ENCODE assay signal across 9 mouse cellular contexts in the genomic region with DNA sequence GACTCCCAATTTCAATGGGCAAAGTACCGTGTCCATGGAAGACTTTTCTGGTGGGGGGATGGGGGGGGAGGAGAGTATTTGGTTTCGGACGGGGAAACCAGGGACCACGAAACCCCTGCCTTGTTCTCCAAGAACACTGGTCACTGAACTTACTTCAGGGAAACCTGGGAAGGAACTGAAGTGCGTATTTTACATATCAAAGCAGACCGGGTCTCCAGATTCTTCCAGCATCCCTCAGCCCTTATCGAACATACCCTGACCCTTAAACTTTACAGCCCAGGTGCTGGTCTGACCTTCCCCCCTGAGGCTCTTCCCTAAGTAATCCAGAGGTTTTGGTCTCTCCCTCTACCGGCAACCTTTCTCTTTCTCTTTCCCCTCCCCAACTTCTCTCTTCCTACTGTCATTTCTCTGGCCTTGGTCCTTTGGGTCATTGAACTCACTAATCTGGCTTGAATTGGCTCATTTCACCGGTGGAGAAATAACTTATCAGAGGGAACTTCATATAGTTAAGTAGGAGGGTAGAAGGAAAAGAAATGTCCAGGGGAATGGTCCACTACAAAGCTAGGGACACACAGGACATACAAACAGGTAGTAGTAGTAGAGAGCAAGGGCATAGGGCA. TPM values are rescaled to one million over a fixed set of nuclear protein-coding genes. Genes with fewer than 3 reads are reported as not detected.
DNase-seq lines count a peak whose midpoint lies in the region; ATAC-seq and TF ChIP-seq lines count a peak whose summit lies in the region.
"Had no signal": no experiment of that assay in that cellular context is flagged by ENCODE, and none has a peak within 500 bp of the region (broad histone marks: within the 10 kb centered on the region; RNA-seq: fewer than 3 reads in every experiment).

No protein-coding gene starts in this region.

- WGBS in kidney, embryonic 14.5 days, result 17% methylated on average over 9 of the region's 9 CpGs
- 17% methylated on average over 9 of the region's 9 CpGs for WGBS in embryonic facial prominence, embryonic 13.5 days
- 33% methylated on average over 9 of the region's 9 CpGs for WGBS in intestine, embryonic 14.5 days
- WGBS in midbrain, postnatal 0 days, result 18% methylated on average over 9 of the region's 9 CpGs

- ATAC-seq in kidney, embryonic 14.5 days (ENCODE audit: low FRiP score, low TSS enrichment), result no peak
- no peak for ATAC-seq in embryonic facial prominence, embryonic 13.5 days (ENCODE audit: insufficient number of reproducible peaks, insufficient read depth, low FRiP score, low TSS enrichment, low read depth)
- ATAC-seq in intestine, embryonic 14.5 days (replicated peaks; ENCODE audit: low FRiP score, low TSS enrichment, low read depth), result no peak
- no peak for ATAC-seq in midbrain, postnatal 0 days (ENCODE audit: low FRiP score)

- peak overlapping the region; percentile 77 for H3K4me3 ChIP-seq in kidney, embryonic 14.5 days (ENCODE audit: low read length)
- peak overlapping the region; percentile 74; the same call in 1 of the 2 replicates for H3K4me3 ChIP-seq in embryonic facial prominence, embryonic 13.5 days
- no peak overlapping the region for H3K4me3 ChIP-seq in intestine, embryonic 14.5 days (ENCODE audit: low read depth, low read length)
- H3K4me3 ChIP-seq in midbrain, postnatal 0 days (ENCODE audit: low read depth, low read length), result no peak overlapping the region

- H3K9me3 ChIP-seq in kidney, embryonic 14.5 days (ENCODE audit: control insufficient read depth, low read length), result no peaks in the 10 kb centered on the region
- no peaks in the 10 kb centered on the region for H3K9me3 ChIP-seq in embryonic facial prominence, embryonic 13.5 days
- H3K9me3 ChIP-seq in intestine, embryonic 14.5 days (ENCODE audit: control insufficient read depth, low read length), result no peaks in the 10 kb centered on the region
- H3K9me3 ChIP-seq in midbrain, postnatal 0 days (ENCODE audit: low read length), result no peaks in the 10 kb centered on the region

- no peak overlapping the region for H3K27ac ChIP-seq in kidney, embryonic 14.5 days (ENCODE audit: low read depth, low read length)
- no peak overlapping the region for H3K27ac ChIP-seq in embryonic facial prominence, embryonic 13.5 days
- peak overlapping the region; percentile 69; the same call in 1 of the 2 replicates for H3K27ac ChIP-seq in intestine, embryonic 14.5 days (ENCODE audit: low read depth)
- H3K27ac ChIP-seq in midbrain, postnatal 0 days (ENCODE audit: low read depth, low read length), result no peak overlapping the region

- intact Hi-C loops in left cerebral cortex, postnatal 25 days (cut with DNase I), result no loop called here

- DNase-seq in kidney, adult 11 months, result no peak
- no peak for DNase-seq in intestine, embryonic 14.5 days (ENCODE audit: low spot score)
- no peak for DNase-seq in midbrain, postnatal 0 days (ENCODE audit: low spot score)
- no peak for DNase-seq in retina, postnatal 1 day
- DNase-seq in left cerebral cortex, postnatal 25 days (ENCODE audit: low spot score in 2 of 2), result no peak
- DNase-seq in spleen, postnatal 4 days (ENCODE audit: low spot score in 2 of 2), result no peak
- DNase-seq: lung, postnatal 14 days had no signal

- H3K9ac ChIP-seq in kidney, embryonic 14.5 days (ENCODE audit: low read depth, low read length), result peak overlapping the region; percentile 82; the same call in 1 of the 2 replicates
- H3K9ac ChIP-seq in embryonic facial prominence, embryonic 13.5 days, result peak overlapping the region; percentile 83
- no peak overlapping the region for H3K9ac ChIP-seq in intestine, embryonic 14.5 days (ENCODE audit: low read length)
- H3K9ac ChIP-seq in midbrain, postnatal 0 days (replicated peaks; ENCODE audit: low read length, poor library complexity, severe bottlenecking), result no peak overlapping the region

- H3K36me3 ChIP-seq in kidney, embryonic 14.5 days (ENCODE audit: control insufficient read depth, insufficient read depth, low read length), result no peaks in the 10 kb centered on the region
- no peaks in the 10 kb centered on the region for H3K36me3 ChIP-seq in embryonic facial prominence, embryonic 13.5 days
- H3K36me3 ChIP-seq in intestine, embryonic 14.5 days (ENCODE audit: control insufficient read depth, insufficient read depth, low read length), result no peaks in the 10 kb centered on the region
- H3K36me3 ChIP-seq in midbrain, postnatal 0 days (ENCODE audit: insufficient read depth, low read length), result no peaks in the 10 kb centered on the region

- no peaks in the 10 kb centered on the region for H3K27me3 ChIP-seq in kidney, embryonic 14.5 days (ENCODE audit: control insufficient read depth, insufficient read depth, low read length)
- no peaks in the 10 kb centered on the region for H3K27me3 ChIP-seq in embryonic facial prominence, embryonic 13.5 days
- H3K27me3 ChIP-seq in intestine, embryonic 14.5 days (replicated peaks; ENCODE audit: control insufficient read depth, insufficient read depth, low read length), result no peaks in the 10 kb centered on the region
- no peaks in the 10 kb centered on the region for H3K27me3 ChIP-seq in midbrain, postnatal 0 days (ENCODE audit: insufficient read depth, low read length)

- H3K4me1 ChIP-seq in kidney, embryonic 14.5 days (ENCODE audit: control insufficient read depth, insufficient read depth, low read length), result peaks cover 20% of the 10 kb centered on the region
- peaks cover 20% of the 10 kb centered on the region for H3K4me1 ChIP-seq in embryonic facial prominence, embryonic 13.5 days
- H3K4me1 ChIP-seq in intestine, embryonic 14.5 days (replicated peaks; ENCODE audit: control insufficient read depth, insufficient read depth, low read length), result peaks cover 22% of the 10 kb centered on the region
- H3K4me1 ChIP-seq in midbrain, postnatal 0 days (ENCODE audit: insufficient read depth, low read length), result peaks cover 7% of the 10 kb centered on the region; the same call in 1 of the 2 replicates

- peak overlapping the region; percentile 76 for H3K4me2 ChIP-seq in kidney, embryonic 14.5 days (replicated peaks; ENCODE audit: low read depth, low read length)
- peak overlapping the region; percentile 65 for H3K4me2 ChIP-seq in embryonic facial prominence, embryonic 13.5 days
- H3K4me2 ChIP-seq in intestine, embryonic 14.5 days (ENCODE audit: low read length), result peak overlapping the region; percentile 76
- peak overlapping the region; percentile 69 for H3K4me2 ChIP-seq in midbrain, postnatal 0 days (ENCODE audit: low read depth, low read length, poor library complexity, severe bottlenecking)

- no peak for TF ChIP-seq CTCF in midbrain, postnatal 0 days (IDR thresholded peaks at IDR 0.05)

RNA-seq across cellular contexts. Expression of gene Nphp1, which starts 1.1 kb away (rescaled TPM):
- 29.1 and 32.0 TPM in 2 replicates for polyA plus RNA-seq in kidney, embryonic 14.5 days (2014; fragmentation: Nextera tagmentation; extraction: Ambion mirVana)
- 28.4 and 31.3 TPM in 2 replicates for polyA plus RNA-seq in embryonic facial prominence, embryonic 13.5 days (2015; fragmentation: Nextera tagmentation; extraction: Ambion mirVana)
- 20.6 and 22.7 TPM in 2 replicates for polyA plus RNA-seq in intestine, embryonic 14.5 days (2014; fragmentation: Nextera tagmentation; extraction: Ambion mirVana)
- total RNA-seq in midbrain, postnatal 0 days (2014; rRNA removed), result 10.4 and 11.3 TPM in 2 replicates
- 17.1 and 18.6 TPM in 2 replicates for polyA plus RNA-seq in midbrain, postnatal 0 days (2015; fragmentation: Nextera tagmentation; extraction: Ambion mirVana)
- total RNA-seq in left cerebral cortex, postnatal 25 days (2021), result 10 to 100 TPM; 18.8 to 19.3 TPM

RNA-seq across cellular contexts. Expression of gene Mtln, which starts 2.5 kb away (rescaled TPM):
- polyA plus RNA-seq in kidney, embryonic 14.5 days (2014; fragmentation: Nextera tagmentation; extraction: Ambion mirVana), result 37.6 and 47.7 TPM in 2 replicates
- polyA plus RNA-seq in embryonic facial prominence, embryonic 13.5 days (2015; fragmentation: Nextera tagmentation; extraction: Ambion mirVana), result 30.6 and 32.2 TPM in 2 replicates
- 38.3 and 43.7 TPM in 2 replicates for polyA plus RNA-seq in intestine, embryonic 14.5 days (2014; fragmentation: Nextera tagmentation; extraction: Ambion mirVana)
- 10.9 and 24.4 TPM in 2 replicates for total RNA-seq in midbrain, postnatal 0 days (2014; rRNA removed)
- 56.6 and 63.0 TPM in 2 replicates for polyA plus RNA-seq in midbrain, postnatal 0 days (2015; fragmentation: Nextera tagmentation; extraction: Ambion mirVana)
- 10 to 100 TPM; 47.0 to 49.2 TPM for total RNA-seq in left cerebral cortex, postnatal 25 days (2021)

RNA-seq across cellular contexts. Expression of gene Bub1, which starts 41.9 kb away (rescaled TPM):
- polyA plus RNA-seq in kidney, embryonic 14.5 days (2014; fragmentation: Nextera tagmentation; extraction: Ambion mirVana), result 35.9 and 38.8 TPM in 2 replicates
- polyA plus RNA-seq in embryonic facial prominence, embryonic 13.5 days (2015; fragmentation: Nextera tagmentation; extraction: Ambion mirVana), result 52.3 and 54.2 TPM in 2 replicates
- polyA plus RNA-seq in intestine, embryonic 14.5 days (2014; fragmentation: Nextera tagmentation; extraction: Ambion mirVana), result 20.2 and 23.5 TPM in 2 replicates
- total RNA-seq in midbrain, postnatal 0 days (2014; rRNA removed), result 3.7 and 8.8 TPM in 2 replicates
- 1.9 and 2.2 TPM in 2 replicates for polyA plus RNA-seq in midbrain, postnatal 0 days (2015; fragmentation: Nextera tagmentation; extraction: Ambion mirVana)
- under 1 TPM in 1 of 2 experiments, not detected in 1; 0.09 TPM for total RNA-seq in left cerebral cortex, postnatal 25 days (2021)

RNA-seq across cellular contexts. Expression of gene Acoxl, which starts 48.9 kb away (rescaled TPM):
- polyA plus RNA-seq in kidney, embryonic 14.5 days (2014; fragmentation: Nextera tagmentation; extraction: Ambion mirVana), result 1.4 and 1.6 TPM in 2 replicates
- not detected in 2 replicates for polyA plus RNA-seq in embryonic facial prominence, embryonic 13.5 days (2015; fragmentation: Nextera tagmentation; extraction: Ambion mirVana)
- 0.19 and 0.23 TPM in 2 replicates for polyA plus RNA-seq in intestine, embryonic 14.5 days (2014; fragmentation: Nextera tagmentation; extraction: Ambion mirVana)
- total RNA-seq in midbrain, postnatal 0 days (2014; rRNA removed), result 0.05 TPM in 1 of 2 replicates, not detected in the other
- polyA plus RNA-seq in midbrain, postnatal 0 days (2015; fragmentation: Nextera tagmentation; extraction: Ambion mirVana), result 0.12 and 0.31 TPM in 2 replicates
- total RNA-seq in left cerebral cortex, postnatal 25 days (2021), result not detected

Comparison
In these comparisons a context has a peak if more than half of its experiments do, and no peak if none do; other contexts are left out.
1. H3K4me3 ChIP-seq: peak in kidney, embryonic 14.5 days (single experiment) and embryonic facial prominence, embryonic 13.5 days (single experiment); none in intestine, embryonic 14.5 days (single experiment) and midbrain, postnatal 0 days (single experiment).
2. H3K9ac ChIP-seq: peak in kidney, embryonic 14.5 days (single experiment) and embryonic facial prominence, embryonic 13.5 days (single experiment); none in intestine, embryonic 14.5 days (single experiment) and midbrain, postnatal 0 days (single experiment).
3. Peak in every context shown above with its lines, with median percentiles within 50 percentile points of each other: H3K4me2 ChIP-seq.